Mouse (Mus musculus) lung, embryonic 14.5 days (tissue): ENCODE data around the gene Nectin2. TPM values are rescaled to one million over a fixed set of nuclear protein-coding genes. Genes with fewer than 3 reads are reported as not detected.

ENCODE experiments used
- ATAC-seq: fragments of 200-750 bp; cut with Nextera tagmentation; 2 replicates; pipeline ENCODE4 v1.8.0; 2017; ENCODE audit warnings: mild to moderate bottlenecking, moderate TSS enrichment, moderate library complexity; ENCODE audit not compliant: insufficient read depth
- DNase-seq: peaks from one replicate; pipeline ENCODE4 v3.0.0-alpha.2; 2015
- H3K27ac ChIP-seq: fragments of 300-500 bp; sonication (generic); 2 replicates; pipeline ENCODE4 v1.5.1; 2014; ENCODE audit warnings: low read depth, mild to moderate bottlenecking, moderate library complexity
- H3K27me3 ChIP-seq: fragments of 300-500 bp; sonication (generic); 2 replicates; pipeline ENCODE4 v1.6.1; 2014; ENCODE audit warnings: low read length, control low read depth; ENCODE audit not compliant: insufficient read depth
- H3K36me3 ChIP-seq: fragments of 300-500 bp; sonication (generic); 2 replicates; pipeline ENCODE4 v1.6.1; 2014; ENCODE audit warnings: control low read depth; ENCODE audit not compliant: insufficient read depth
- H3K4me1 ChIP-seq: fragments of 300-500 bp; sonication (generic); 2 replicates; pipeline ENCODE4 v1.6.1; 2014; ENCODE audit warnings: antibody characterized with exemption, control low read depth; ENCODE audit not compliant: insufficient read depth
- H3K4me2 ChIP-seq: fragments of 300-500 bp; sonication (generic); 2 replicates; pipeline ENCODE4 v1.6.1; 2014; ENCODE audit warnings: mild to moderate bottlenecking
- H3K4me3 ChIP-seq: fragments of 300-500 bp; sonication (generic); 2 replicates; pipeline ENCODE4 v1.5.1; 2014; ENCODE audit warnings: low read depth, low read length
- H3K9ac ChIP-seq: fragments of 300-500 bp; sonication (generic); 2 replicates; pipeline ENCODE4 v1.6.1; 2014
- H3K9me3 ChIP-seq: fragments of 300-500 bp; sonication (generic); 2 replicates; pipeline ENCODE4 v1.6.1; 2016; ENCODE audit warnings: low read depth, low read length, control low read depth
- CTCF ChIP-seq: IDR thresholded peaks from 2 replicates; pipeline ENCODE4 v1.5.1; 2016; ENCODE audit warnings: antibody characterized with exemption, low read depth
- WGBS: fragments of 180-500 bp; shearing (Covaris S2); extraction: QIAGEN DNeasy Blood & Tissue Kit; methylation state at CpG from one replicate; pipeline ENCODE4 v1.1.7; 2014; 5-methylcytosine and 5-hydroxymethylcytosine counted together
- polyA plus RNA-seq: library from polyadenylated mRNA; unstranded; fragments of >200 nt; fragmentation: Nextera tagmentation; extraction: Ambion mirVana; gene quantifications from 2 replicates; pipeline ENCODE4 v1.2.1, GENCODE M21; 2014

Gene Nectin2
- polyA plus RNA-seq, 1 experiment from 2014 or later: 125 TPM

DNA sequence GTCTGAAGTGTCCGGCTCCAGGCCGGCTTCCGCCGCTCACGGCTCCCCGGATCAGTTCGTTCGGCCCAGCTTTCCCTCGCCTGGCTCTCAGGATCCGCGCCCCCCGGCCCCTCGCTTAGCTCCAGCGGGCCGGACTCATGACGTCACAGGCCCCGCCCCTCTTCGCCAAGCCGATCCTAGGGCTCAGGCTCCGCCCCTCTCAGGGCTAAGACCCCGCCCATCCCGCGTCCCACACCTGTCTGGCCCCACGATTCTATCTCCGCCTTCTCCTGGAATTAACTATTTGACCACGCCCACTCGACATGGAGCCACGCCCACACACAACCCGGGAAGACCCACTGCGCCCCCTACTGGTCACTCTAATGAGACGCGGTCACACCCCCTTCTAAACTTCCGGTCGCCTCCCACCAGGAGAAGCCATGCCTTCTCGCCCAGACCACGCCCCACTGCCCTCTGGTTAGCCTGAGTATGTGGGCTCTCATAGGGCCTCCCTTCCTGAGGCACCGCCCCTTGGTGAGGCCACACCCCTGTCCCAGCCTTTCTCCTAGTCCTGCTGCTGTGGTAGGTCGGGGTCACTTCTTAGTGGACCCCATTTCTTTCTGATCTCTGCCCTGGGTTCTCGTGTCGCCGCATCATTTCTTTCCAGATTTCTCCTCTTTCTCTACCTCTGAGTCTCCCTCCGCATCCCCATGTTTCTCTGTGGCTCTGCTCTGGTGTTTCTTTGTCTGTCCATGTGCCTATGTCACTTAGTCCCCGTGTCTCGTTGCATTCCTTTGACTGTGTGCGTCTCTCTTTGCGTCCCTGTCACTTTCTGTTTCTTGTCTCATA, 680 bp downstream of the Nectin2 start:
- WGBS: under 1% methylated on average over 46 of the region's 46 CpGs
- peak; percentile 93 for ATAC-seq
- H3K27ac ChIP-seq: peak overlapping the region; percentile 96
- H3K9me3 ChIP-seq: no peaks in the 10 kb centered on the region
- H3K36me3 ChIP-seq: no peaks in the 10 kb centered on the region
- no peaks in the 10 kb centered on the region for H3K27me3 ChIP-seq
- H3K9ac ChIP-seq: peak overlapping the region; percentile 92
- peak; percentile 89 for TF ChIP-seq CTCF
- H3K4me2 ChIP-seq: peak overlapping the region; percentile 89
- H3K4me1 ChIP-seq: peaks cover 18% of the 10 kb centered on the region
- peak overlapping the region; percentile 91 for H3K4me3 ChIP-seq
- peak; percentile 99 for DNase-seq

- ATAC-seq: peak; percentile 1; the same call in 1 of the 2 replicates
Measured at GRCm38 (mm10) chr7:19748219-19749195, 1.8 kb downstream of the Nectin2 start.

DNA sequence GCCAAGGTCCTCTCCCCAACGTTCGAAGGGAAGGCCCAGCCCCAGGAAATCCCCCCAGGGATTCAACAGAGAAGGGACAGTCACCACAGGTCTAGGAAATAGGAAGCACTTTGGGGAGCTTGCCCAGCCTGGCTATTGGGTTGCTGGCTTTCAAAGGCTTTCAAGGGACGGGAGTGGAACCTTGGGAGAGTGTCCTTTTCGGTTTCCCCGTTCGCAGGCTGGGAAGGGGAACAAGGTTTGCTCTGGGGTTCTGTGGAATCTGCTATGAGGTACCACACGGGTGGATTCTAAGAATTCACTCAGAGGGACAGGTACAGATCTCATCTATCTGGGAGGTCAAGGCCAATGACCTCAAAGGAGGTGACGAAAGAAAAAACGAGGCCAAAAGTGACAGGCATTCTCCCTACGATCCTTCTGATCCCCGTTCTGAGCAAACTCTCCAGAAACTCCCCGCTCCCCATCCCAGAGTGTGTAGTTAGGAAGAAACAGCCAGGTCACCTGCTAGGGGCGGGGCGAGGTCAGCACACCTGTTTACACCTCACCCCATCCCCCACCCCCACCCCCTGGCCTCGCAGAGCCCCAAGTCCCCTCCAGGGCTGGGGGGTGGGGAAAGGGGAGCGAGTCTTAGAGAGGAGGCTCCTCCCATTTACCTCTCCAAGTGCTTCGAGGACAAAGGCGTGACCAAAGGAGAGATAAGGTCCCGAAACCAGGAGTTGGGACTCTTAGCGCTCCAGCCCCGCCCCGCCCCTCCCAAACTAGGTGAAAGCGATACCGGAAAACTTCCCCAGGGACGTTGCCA, 2.7 kb downstream of the Nectin2 start:
- no peak for TF ChIP-seq CTCF
- Histone ChIP-seq H3K27ac (peak overlapping the region; percentile 96), H3K4me1 (peaks cover 18% of the 10 kb centered on the region)

More at GRCm38 (mm10) chr7:19748219-19749195, 1.8 kb downstream of the Nectin2 start:
- Histone ChIP-seq H3K4me2 (peak overlapping the region; percentile 89), H3K36me3 (peaks cover 8% of the 10 kb centered on the region), H3K9ac (peak overlapping the region; percentile 92), H3K9me3 (no peaks in the 10 kb centered on the region), H3K4me3 (peak overlapping the region; percentile 91), H3K27me3 (no peaks in the 10 kb centered on the region), H3K4me1 (peaks cover 18% of the 10 kb centered on the region), H3K27ac (peak overlapping the region; percentile 96)
- no peak for TF ChIP-seq CTCF
- WGBS: under 1% methylated on average over 32 of the region's 32 CpGs
- DNase-seq: peak; percentile 82

DNA sequence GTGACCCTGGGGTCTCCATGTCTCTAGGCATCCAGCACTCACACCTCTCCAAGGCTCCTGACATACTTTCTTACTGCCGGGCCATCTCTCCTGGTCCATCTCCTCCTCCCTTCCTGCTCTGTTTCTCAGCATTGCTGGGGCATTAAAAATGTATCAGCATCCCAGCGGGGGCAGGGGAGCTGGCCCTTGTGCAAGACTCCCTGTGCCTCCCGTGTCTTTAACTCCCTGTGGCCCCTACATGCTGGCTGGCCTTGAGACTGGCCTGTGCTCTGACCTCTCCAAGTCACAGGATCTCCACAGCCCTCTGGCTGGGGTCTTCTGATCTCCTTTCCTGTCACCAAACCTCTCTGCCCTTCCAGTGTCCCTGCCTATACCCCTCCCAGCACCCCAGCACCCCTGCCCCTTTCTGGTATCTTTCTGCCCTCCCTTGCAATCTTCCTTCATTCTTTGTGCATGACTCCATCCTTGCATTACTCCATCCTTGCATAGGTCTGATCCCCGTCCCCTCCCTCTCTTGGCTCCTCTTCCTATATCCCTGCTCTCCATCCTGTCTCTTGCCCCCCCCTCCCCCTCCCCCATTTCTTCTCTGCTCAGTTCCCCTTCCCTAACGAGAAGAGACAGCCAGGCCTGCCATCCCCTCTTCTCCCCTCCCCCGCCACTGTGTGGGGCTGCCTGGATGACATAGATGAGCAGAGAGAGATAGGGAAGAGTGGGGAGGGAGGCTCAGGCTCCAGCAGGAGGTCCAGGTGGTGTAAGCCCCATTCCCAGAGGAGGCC, 3.7 kb downstream of the Nectin2 start:
- Histone ChIP-seq H3K9me3 (no peaks in the 10 kb centered on the region), H3K9ac (peak overlapping the region; percentile 92), H3K27me3 (no peaks in the 10 kb centered on the region), H3K4me2 (peak overlapping the region; percentile 89), H3K4me3 (peak overlapping the region; percentile 91), H3K4me1 (peaks cover 23% of the 10 kb centered on the region), H3K36me3 (peaks cover 21% of the 10 kb centered on the region), H3K27ac (peak overlapping the region; percentile 69; the same call in 1 of the 2 replicates)
- ATAC-seq (no peak), DNase-seq (no peak)
- WGBS: 33% methylated on average over 6 of the region's 6 CpGs
- TF ChIP-seq CTCF: no peak

More for the DNA sequence above, 2.7 kb downstream of the Nectin2 start:
- DNase-seq: peak; percentile 70
- WGBS: 2% methylated on average over 25 of the region's 25 CpGs
- peak overlapping the region; percentile 92 for H3K9ac ChIP-seq
- ATAC-seq: no peak
- H3K4me3 ChIP-seq: peak overlapping the region; percentile 91
- H3K4me2 ChIP-seq: peak overlapping the region; percentile 89
- H3K36me3 ChIP-seq: peaks cover 16% of the 10 kb centered on the region
- H3K9me3 ChIP-seq: no peaks in the 10 kb centered on the region
- no peaks in the 10 kb centered on the region for H3K27me3 ChIP-seq

GRCm38 (mm10) chr7:19745971-19746370, 4.3 kb downstream of the Nectin2 start:
- ATAC-seq (no peak), DNase-seq (no peak)
- Histone ChIP-seq H3K27me3 (no peaks in the 10 kb centered on the region), H3K9me3 (no peaks in the 10 kb centered on the region), H3K4me1 (peaks cover 23% of the 10 kb centered on the region), H3K4me3 (no peak overlapping the region), H3K9ac (no peak overlapping the region), H3K4me2 (no peak overlapping the region), H3K27ac (no peak overlapping the region), H3K36me3 (peaks cover 23% of the 10 kb centered on the region)
- WGBS: 67% methylated on average over 9 of the region's 10 CpGs
- TF ChIP-seq CTCF: no peak
